Mouse (Mus musculus): ENCODE measurements at regions not wholly inside any gene's neighbourhood (a gene's known extent, or its start where the extent isn't known, plus 50 kb on each side); places are given as distances from the start of the nearest gene placed in this dataset.

DNA sequence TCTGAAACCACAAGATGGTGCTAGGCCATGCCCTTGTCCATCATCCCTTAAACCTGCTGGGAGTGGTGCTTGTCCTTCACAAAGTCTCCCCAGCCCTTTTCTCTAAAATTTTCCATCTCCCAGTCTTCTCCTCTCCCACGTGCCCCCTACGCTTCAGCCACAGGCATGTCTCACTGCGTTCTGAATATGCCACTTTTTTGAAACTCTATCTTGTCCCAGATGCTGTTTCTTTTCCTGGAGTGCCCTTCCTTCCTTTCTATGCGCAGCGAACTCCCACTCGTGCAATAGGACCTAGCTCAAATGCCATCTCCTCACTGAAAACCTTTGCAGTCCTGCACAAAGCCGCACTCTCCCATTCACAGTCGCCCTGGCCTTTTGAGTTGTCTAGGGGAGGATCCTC lies 525.5 kb downstream of the Cetn3 start:
- Histone ChIP-seq H3K27me3 (ENCODE audit: control insufficient read depth, insufficient read depth, low read length, poor library complexity, severe bottlenecking) (no peaks in the 10 kb centered on the region), H3K36me3 (ENCODE audit: control insufficient read depth, insufficient read depth, low read length, poor library complexity, severe bottlenecking) (no peaks in the 10 kb centered on the region)
- DNase-seq (ENCODE audit: low read depth, low spot score): no peak

DNA sequence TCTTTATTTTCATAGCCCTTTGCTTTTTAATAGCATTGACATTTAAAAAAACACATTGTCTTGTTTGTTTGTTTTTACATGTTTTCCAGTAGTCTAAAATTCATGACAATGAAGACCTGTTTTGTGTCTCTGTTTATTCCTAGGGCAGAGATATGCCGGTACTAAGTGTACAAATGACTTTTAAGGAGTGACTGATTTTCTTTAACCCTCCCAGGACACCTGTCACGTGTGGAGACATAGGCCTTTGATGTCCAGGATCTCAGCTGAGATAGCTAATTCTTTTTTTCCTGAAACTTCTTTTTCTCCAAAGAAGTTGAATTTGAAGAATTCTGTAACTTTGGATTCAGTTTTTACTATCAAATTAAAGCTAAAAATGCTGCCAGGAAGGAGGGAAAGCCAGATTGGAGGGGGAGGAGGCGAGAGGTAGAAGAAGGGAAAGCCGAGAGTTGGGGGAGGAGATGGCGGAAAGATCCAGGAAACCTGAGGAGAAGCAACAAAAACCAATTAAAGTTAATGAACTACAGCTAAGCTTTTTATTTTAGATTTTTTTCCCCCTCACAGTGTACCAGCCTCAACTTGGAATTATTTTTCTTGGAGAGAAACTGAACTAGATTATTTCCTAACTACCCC lies 533.8 kb downstream of the Cetn3 start:
- H3K36me3 ChIP-seq (ENCODE audit: control insufficient read depth, insufficient read depth, low read length, poor library complexity, severe bottlenecking): no peaks in the 10 kb centered on the region
- DNase-seq (ENCODE audit: low read depth, low spot score): no peak
- no peaks in the 10 kb centered on the region for H3K27me3 ChIP-seq (ENCODE audit: control insufficient read depth, insufficient read depth, low read length, poor library complexity, severe bottlenecking)

DNA sequence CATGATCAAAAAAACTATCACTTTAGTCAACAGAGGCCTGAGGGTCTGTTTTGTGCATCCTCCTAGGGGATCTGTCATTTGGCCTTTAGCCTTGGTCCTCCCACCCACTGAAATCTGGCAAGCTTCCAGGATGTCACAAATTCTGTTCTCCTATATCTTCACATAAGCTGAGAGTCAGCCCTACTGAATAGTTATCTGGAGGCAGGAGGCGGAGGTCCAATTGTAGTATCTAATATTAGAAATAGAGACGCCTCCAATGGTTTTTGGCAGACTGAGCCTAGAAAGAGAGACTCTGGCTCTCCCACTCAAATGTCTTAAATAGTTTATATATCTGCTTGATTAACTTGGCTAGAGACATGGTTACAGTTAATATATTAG lies 534.3 kb downstream of the Cetn3 start:
- no peak for DNase-seq (ENCODE audit: low read depth, low spot score)
- no peaks in the 10 kb centered on the region for H3K27me3 ChIP-seq (ENCODE audit: control insufficient read depth, insufficient read depth, low read length, poor library complexity, severe bottlenecking)
- H3K36me3 ChIP-seq (ENCODE audit: control insufficient read depth, insufficient read depth, low read length, poor library complexity, severe bottlenecking): no peaks in the 10 kb centered on the region

DNA sequence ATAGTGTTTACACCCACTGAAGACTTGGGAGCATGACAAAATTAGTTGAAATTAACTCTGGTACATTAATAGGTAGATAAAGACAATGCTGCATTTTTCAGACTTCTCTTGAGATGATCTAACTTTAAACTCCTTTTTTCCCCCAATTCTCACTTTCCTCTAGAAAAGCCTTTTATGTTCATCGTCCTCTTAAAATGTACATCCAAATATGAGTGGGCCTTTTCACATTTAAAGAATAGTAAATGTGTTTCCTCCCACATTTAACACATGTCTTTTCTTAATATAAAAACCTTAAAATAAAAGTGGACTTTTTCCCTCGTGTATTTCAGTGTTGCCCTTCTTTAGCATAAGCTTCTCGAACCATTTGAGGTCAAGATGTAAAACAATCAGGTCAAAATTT lies 535.5 kb downstream of the Cetn3 start:
- no peaks in the 10 kb centered on the region for H3K36me3 ChIP-seq (ENCODE audit: control insufficient read depth, insufficient read depth, low read length, poor library complexity, severe bottlenecking)
- H3K27me3 ChIP-seq (ENCODE audit: control insufficient read depth, insufficient read depth, low read length, poor library complexity, severe bottlenecking): no peaks in the 10 kb centered on the region
- no peak for DNase-seq (ENCODE audit: low read depth, low spot score)

DNA sequence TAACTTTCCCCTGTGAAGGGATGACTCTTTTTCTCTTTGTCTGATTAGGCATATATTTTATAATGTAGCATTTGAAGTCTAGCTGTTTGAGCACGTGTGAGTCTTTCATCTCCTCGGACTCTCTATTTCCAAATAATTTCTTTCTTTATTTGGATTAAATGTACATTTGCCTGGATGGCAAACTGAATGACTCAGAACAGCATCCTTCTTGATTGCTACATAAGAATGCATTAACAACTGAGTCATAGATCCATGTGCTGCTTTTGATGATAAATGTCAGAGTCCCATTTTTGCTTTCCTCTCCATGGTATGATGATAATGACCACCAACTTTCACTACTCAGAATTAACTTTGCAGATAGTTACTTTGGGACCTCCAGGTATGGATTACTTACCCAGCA lies 571.5 kb downstream of the Cetn3 start:
- DNase-seq (ENCODE audit: low read depth, low spot score): no peak
- Histone ChIP-seq H3K27me3 (ENCODE audit: control insufficient read depth, insufficient read depth, low read length, poor library complexity, severe bottlenecking) (no peaks in the 10 kb centered on the region), H3K36me3 (ENCODE audit: control insufficient read depth, insufficient read depth, low read length, poor library complexity, severe bottlenecking) (no peaks in the 10 kb centered on the region)

DNA sequence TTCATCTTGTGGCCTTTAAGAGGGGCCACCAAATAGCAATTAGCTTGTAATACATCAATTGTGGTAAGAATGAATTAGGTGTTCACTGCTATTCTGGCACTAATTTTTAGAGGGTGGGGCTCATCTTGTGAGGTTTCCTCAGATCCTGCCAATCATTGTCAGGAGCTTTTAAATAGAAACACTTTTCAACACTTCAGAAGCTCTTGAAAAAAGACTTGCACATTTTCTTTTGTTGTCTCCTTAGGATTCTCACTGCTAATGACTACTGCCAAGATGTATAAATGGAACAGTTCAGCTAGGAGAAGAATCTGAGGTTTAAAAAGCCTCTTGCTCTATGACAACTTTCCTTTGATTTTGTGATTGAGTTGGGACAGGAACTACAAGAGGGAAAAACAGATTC lies 572.4 kb downstream of the Cetn3 start:
- DNase-seq (ENCODE audit: low read depth, low spot score): no peak
- H3K36me3 ChIP-seq (ENCODE audit: control insufficient read depth, insufficient read depth, low read length, poor library complexity, severe bottlenecking): no peaks in the 10 kb centered on the region
- H3K27me3 ChIP-seq (ENCODE audit: control insufficient read depth, insufficient read depth, low read length, poor library complexity, severe bottlenecking): no peaks in the 10 kb centered on the region

DNA sequence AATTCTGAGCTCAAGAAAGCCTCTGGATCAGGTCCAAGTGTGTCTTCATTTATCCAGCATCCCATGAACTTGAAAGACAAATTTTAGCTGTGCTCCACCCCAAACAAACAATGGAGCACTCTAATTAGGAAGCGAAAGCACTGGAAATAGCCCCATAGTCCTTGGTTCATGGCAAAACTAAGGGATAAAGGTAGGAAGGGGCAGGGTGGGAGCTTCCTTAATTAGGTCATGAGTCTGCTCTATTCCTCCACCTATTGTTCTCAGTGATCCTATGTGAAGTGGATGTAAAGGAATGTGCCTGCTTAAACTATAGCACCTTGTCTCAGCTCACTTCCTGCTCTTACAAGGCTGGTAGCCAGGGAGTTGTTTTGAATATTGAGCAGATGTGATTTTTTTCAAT lies 576.6 kb downstream of the Cetn3 start:
- no peak for DNase-seq (ENCODE audit: low read depth, low spot score)
- no peaks in the 10 kb centered on the region for H3K27me3 ChIP-seq (ENCODE audit: control insufficient read depth, insufficient read depth, low read length, poor library complexity, severe bottlenecking)
- H3K36me3 ChIP-seq (ENCODE audit: control insufficient read depth, insufficient read depth, low read length, poor library complexity, severe bottlenecking): no peaks in the 10 kb centered on the region

DNA sequence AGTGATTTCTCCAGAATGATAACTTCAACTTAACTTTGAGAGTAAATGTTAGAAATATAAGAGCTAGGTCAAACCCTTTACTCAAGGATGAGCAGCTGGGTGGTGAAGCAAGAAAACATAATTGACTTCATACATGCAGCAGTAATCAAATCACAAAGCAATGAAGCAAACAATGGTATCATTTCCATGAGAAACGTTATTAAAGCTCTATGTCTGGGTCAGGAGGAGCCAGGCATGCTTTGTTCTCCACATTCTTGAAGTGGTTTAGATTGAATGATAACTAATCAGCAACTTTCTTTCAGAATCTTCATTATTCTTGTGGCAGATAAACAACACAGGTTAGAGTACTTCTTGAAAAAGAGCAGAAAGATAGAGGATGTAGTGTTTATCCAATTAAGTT lies 577.8 kb downstream of the Cetn3 start:
- DNase-seq (ENCODE audit: low read depth, low spot score): no peak
- Histone ChIP-seq H3K36me3 (ENCODE audit: control insufficient read depth, insufficient read depth, low read length, poor library complexity, severe bottlenecking) (no peaks in the 10 kb centered on the region), H3K27me3 (ENCODE audit: control insufficient read depth, insufficient read depth, low read length, poor library complexity, severe bottlenecking) (no peaks in the 10 kb centered on the region)

DNA sequence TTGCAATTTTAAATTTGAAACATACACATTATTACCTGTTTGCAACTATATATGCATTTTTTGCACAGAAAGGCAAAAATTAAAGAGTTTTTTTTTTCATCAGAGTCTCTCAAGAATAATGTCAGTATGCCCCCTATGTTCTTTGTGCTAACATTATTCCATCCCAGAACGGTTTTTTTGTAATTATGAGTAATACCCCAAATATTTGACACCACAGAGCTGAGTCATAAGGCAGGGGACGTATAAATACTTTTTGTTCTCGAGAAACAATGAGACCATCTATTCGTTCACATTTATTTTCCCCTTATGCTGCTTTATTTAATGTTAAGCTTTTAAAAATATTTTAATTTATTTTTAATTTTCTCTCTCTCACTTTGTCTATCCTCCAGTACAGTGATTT lies 578.5 kb downstream of the Cetn3 start:
- Histone ChIP-seq H3K27me3 (ENCODE audit: control insufficient read depth, insufficient read depth, low read length, poor library complexity, severe bottlenecking) (no peaks in the 10 kb centered on the region), H3K36me3 (ENCODE audit: control insufficient read depth, insufficient read depth, low read length, poor library complexity, severe bottlenecking) (no peaks in the 10 kb centered on the region)
- no peak for DNase-seq (ENCODE audit: low read depth, low spot score)

DNA sequence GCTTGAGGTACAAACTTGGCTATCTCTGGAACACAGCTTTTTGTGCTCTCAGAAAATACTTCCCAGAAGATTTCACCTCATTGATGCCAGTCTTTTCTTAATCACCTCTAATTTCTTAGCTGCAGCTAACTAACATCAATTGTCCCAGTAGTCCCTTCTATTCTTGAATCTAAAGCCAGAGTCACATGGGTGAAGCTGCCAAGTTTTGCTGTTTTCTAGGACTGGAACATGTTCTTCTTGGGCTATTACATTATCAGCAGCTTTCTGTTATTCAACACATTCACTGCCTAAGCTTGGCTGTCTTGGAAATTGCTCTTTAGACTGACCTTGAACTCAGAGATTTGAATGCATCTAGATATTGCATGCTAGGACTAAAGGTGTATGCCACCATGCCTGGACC lies 583.9 kb downstream of the Cetn3 start:
- H3K36me3 ChIP-seq (ENCODE audit: control insufficient read depth, insufficient read depth, low read length, poor library complexity, severe bottlenecking): no peaks in the 10 kb centered on the region
- no peak for DNase-seq (ENCODE audit: low read depth, low spot score)
- no peaks in the 10 kb centered on the region for H3K27me3 ChIP-seq (ENCODE audit: control insufficient read depth, insufficient read depth, low read length, poor library complexity, severe bottlenecking)

DNA sequence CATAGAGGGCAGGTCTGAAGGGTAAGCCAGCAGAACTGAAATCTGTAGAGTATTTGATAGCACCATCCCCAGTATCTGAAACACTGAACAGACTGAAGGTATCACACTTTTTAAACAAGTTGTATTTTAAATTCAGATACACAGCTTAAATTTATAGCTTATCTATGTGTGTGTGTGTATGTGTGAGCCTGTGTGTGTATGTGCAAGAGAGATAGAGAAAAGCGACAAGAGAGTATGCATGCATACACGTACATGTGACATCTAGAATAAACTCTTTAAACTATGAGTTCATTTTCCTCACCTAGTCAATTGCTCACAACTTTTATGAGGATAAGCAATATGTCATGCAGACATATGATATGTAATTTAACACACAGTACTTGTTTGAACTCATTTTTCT lies 588.7 kb downstream of the Cetn3 start:
- H3K27me3 ChIP-seq (ENCODE audit: control insufficient read depth, insufficient read depth, low read length, poor library complexity, severe bottlenecking): no peaks in the 10 kb centered on the region
- DNase-seq (ENCODE audit: low read depth, low spot score): no peak
- no peaks in the 10 kb centered on the region for H3K36me3 ChIP-seq (ENCODE audit: control insufficient read depth, insufficient read depth, low read length, poor library complexity, severe bottlenecking)

DNA sequence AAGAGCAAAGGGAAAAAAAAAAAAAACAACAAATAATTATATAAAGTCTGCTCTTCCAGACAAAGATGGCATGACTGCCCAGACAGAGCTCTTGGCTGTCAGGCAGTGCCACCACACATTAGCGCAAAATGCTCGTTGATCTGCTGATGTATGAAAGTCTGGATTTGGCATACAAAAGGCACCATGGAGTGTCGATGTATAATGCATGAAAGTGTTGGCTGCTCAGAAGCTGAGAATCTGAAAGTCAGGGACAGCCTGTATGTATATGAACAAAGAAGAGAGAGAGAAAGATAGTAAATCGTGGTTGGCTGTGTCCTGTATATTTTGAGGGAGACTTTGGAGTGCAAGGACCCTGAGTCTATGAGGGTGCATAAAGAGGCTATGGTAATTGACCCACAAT lies 589.7 kb downstream of the Cetn3 start:
- DNase-seq (ENCODE audit: low read depth, low spot score): no peak
- Histone ChIP-seq H3K36me3 (ENCODE audit: control insufficient read depth, insufficient read depth, low read length, poor library complexity, severe bottlenecking) (no peaks in the 10 kb centered on the region), H3K27me3 (ENCODE audit: control insufficient read depth, insufficient read depth, low read length, poor library complexity, severe bottlenecking) (no peaks in the 10 kb centered on the region)

DNA sequence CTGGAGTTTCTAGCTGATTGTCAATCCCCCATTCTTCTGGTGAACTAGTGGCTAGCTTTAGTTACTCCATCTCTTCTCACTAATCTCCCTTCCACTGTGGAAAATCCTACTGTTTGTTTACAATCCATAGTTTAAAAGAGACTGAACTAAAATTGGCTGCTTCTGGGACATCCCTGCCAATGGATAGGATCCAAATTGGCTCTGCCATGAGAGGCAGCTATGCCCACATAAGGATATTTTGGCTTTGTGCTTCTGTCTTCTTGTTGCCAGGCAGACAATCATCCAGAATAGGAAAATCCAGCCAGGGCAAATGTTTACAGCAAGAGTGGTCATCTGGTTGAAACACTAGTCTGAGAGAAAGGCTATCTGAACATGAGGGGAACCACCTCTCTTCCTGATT lies 610.0 kb downstream of the Cetn3 start:
- DNase-seq (ENCODE audit: low read depth, low spot score): no peak
- Histone ChIP-seq H3K27me3 (ENCODE audit: control insufficient read depth, insufficient read depth, low read length, poor library complexity, severe bottlenecking) (no peaks in the 10 kb centered on the region), H3K36me3 (ENCODE audit: control insufficient read depth, insufficient read depth, low read length, poor library complexity, severe bottlenecking) (no peaks in the 10 kb centered on the region)

DNA sequence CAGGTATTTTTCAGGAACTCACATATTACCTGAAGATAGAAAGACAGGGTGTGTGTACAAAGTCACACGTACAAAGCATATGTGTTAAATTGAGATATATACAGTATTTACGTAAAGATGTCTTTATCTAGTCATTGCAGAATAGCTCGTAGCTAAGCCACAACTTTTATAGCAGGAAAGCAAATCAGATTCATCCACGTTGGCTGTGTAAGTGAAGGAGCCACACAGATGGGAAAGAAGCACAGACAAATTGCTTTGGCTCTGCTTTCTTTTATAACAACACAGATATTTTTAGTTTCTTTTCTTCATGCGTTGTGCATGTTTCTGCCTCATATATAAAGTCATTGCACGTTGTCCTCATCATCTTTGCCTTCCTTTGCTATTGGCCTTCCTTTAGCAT lies 610.6 kb downstream of the Cetn3 start:
- no peaks in the 10 kb centered on the region for H3K27me3 ChIP-seq (ENCODE audit: control insufficient read depth, insufficient read depth, low read length, poor library complexity, severe bottlenecking)
- no peak for DNase-seq (ENCODE audit: low read depth, low spot score)
- no peaks in the 10 kb centered on the region for H3K36me3 ChIP-seq (ENCODE audit: control insufficient read depth, insufficient read depth, low read length, poor library complexity, severe bottlenecking)

DNA sequence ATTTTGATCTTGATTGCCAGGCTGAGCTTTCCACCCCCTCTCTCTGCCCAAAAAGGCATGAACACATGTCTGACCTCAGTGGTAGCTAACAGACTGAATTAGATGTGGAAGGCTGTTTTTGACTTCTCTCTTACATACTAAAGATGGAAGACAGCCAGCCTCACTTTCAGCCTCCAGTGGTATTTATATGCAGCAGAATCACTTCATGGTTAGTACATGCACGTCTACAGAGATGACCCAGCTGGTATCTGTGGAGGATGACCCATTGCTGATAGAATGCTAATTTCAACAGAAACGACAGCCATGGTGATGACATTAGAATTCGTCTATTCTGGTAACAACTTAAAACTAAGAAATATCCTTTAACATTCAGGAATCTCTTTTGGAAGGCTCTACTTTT lies 630.8 kb downstream of the Cetn3 start:
- no peak for DNase-seq (ENCODE audit: low read depth, low spot score)
- H3K36me3 ChIP-seq (ENCODE audit: control insufficient read depth, insufficient read depth, low read length, poor library complexity, severe bottlenecking): no peaks in the 10 kb centered on the region
- H3K27me3 ChIP-seq (ENCODE audit: control insufficient read depth, insufficient read depth, low read length, poor library complexity, severe bottlenecking): no peaks in the 10 kb centered on the region

DNA sequence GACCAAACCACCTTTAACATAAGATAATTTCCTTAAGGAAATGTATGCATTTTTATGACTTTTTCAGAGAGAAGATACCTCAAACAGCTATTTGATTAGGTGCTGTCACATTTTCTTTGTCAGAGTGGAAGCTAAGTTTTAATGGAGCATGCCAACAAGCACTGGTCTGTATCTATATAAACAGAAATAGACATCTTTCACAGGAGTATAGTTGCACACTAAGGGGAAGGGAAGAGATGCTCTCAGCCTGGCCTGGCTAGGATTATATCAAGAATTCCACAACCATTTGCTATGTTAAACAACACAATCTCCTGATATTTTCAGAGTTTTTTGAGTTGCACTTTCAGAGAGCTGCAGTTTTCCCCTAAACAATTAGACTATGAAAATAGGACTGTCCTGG lies 638.1 kb downstream of the Cetn3 start:
- DNase-seq (ENCODE audit: low read depth, low spot score): no peak
- H3K36me3 ChIP-seq (ENCODE audit: control insufficient read depth, insufficient read depth, low read length, poor library complexity, severe bottlenecking): no peaks in the 10 kb centered on the region
- H3K27me3 ChIP-seq (ENCODE audit: control insufficient read depth, insufficient read depth, low read length, poor library complexity, severe bottlenecking): no peaks in the 10 kb centered on the region
